Mouse (Mus musculus): ENCODE results near the gene Hunk. TPM values are rescaled to one million over a fixed set of nuclear protein-coding genes. Genes with fewer than 3 reads are reported as not detected.

Hunk gene
- 1 to 10 TPM; 7.2 to 8.4 TPM for total RNA-seq (2021)

DNA sequence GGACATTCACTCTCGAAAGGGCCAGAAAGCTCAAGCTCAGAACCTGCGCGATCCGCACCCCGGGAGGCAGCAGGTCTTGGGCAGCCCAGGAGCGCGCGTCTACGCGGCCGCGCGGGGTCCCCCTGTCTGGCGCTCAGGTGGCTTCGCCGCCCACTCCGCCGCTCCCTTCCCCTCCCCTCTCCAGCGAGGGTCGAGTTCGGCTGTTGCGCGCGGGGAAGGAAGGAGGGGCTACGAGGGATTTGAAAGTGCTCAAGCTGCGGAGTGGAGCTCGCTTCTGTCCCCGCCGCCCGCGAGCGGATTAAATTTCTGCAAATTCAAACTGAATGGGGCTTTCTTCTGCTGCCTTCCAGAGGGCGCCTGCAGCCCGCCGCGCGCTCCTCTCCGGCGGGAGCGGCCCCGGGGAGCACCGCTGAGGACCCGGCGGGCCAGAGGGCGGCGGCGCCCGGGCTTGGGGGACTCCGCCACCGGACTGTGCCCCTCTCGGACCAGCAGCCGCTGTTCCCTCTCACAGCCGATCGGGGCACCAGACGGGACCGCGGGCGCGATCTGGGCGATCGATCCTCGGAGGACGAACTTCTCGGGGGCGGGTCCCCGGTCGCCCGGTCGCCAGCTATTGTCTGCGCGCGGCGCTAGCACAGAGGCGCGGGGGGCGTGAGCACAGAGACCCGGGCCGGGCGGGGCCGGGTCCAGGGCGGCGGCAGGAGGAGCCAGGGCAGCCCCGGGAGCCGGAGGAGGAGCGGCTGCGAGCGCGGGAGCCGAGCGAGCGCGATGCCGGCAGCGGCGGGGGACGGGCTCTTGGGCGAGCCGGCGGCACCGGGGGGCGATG, at the start of gene Hunk:
Gene Hunk (plus strand): TSS at position 326 of the 826 bp plus-strand sequence.
- peak; percentile 74 for DNase-seq

DNA sequence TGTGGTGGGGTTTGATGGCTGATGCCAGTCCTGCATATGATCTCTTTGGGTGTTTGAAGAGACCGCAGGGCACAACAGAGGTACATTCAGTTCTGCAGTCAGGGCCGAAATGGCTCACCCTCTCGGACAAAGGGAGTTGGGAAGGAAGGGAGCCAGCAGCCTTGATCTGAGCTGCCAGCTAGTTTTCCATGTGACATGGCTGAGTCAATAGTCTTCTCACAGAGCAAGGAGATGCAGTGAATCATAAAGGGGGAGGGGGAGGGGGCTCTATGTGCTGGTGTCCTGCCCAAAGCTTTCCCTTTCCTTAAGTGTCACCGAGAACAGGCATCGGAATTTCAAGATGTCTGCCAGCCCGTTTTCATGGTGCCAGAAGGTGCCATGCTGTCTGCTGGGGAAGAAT, 46.8 kb upstream of the Hunk start:
- no peak for DNase-seq

GRCm38 (mm10) chr16:90341086-90341485, 44.7 kb upstream of the Hunk start:
- peak; percentile 20 for DNase-seq

DNA sequence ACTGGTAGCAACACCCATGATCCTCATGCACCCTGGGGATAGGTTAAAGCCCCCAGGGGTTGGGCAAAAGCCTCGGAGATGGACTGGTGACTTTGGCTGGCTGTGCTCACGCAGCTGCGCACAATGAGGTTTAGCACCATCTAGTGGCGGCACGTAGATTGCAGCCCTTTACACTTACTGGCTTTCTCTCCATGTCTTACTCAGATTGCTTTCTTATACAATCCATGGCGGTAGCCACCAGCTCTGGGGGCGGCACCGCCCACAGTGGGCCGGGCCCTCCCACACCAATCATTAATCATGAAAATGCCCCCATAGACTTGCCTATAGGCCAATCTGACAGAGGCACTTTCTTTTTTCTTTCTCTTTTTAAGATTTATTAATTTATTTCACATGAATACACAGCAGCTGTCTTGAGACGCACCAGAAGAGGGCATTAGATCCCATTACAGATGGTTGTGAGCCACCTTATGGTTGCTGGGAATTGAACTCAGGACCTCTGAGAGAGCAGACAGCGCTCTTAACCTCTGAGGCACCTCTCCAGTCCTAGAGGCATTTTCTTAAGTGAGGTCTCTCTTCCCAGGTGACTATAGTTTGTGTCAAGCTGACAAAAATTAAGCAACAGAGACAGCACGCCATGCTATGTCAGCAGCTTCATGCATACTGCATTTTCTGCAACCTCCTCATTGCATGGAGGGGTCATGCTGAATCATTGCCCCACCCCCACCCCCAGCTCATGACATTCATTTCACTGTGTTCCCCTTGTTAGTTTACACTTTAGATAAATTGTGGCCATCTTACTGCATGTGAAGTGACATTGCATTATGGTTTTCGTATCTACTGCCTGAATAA, 35.9 kb upstream of the Hunk start:
- peak; percentile 81 for DNase-seq

GRCm38 (mm10) chr16:90351726-90352125, 34.1 kb upstream of the Hunk start:
- no peak for DNase-seq

DNA sequence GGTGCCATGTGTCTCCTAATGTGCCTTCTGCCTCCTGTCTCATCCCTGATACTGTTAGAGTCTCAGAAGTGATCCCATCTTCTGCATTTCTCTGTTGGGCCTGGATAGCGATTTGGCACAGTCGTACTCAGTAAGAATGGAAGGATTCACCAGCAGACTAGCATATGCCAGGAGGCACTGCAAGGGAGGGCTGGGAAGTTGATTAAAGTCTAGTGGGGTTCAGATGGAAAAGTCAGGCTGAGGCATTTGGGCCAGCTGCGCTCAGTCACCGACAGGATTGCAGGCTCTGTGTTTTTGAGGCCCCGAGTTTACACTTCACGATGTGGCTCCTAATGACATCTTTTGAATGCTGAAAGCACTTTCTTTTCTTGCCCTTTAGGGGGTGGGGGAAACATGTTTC, 33.1 kb upstream of the Hunk start:
- no peak for DNase-seq

DNA sequence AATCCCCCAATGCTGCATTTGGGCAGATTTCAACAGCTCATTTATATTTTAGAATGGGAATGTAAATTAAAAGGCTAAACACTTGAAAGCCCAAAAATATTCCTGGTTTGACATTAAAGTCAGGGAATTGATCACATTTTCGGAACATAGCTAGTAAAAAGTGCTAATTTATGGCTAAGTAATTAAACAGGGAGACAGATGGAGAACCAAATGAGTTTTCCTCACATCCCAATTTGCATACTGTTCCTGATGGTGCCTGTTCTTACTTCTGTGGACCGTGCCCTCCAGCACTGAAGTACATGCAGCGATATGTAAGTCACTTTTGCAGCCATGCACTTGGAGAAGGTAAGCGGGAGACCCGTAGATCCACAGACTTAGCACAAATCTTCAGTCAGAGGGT, 32.7 kb upstream of the Hunk start:
- DNase-seq, result no peak

GRCm38 (mm10) chr16:90359329-90359728, 26.5 kb upstream of the Hunk start:
- no peak for DNase-seq

DNA sequence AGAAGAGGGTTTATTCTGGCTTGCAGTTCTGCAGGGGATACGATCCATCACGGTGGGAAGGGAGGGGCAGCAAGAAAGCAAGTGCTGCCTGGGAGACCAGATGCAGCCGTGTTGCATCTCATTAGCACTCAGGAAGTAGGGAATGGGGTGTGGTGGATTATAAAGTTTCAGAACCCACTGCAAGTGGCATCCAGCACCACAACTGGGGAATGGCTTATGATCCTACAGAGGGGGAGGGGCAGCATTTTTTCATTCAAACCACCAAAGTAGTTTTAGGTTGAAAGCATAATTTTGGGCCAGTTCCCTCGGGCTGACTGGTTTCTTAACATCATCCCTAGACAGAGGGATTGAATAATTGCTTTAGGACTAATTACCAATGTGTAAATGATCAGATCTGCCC, 26.1 kb upstream of the Hunk start:
- DNase-seq, result no peak

DNA sequence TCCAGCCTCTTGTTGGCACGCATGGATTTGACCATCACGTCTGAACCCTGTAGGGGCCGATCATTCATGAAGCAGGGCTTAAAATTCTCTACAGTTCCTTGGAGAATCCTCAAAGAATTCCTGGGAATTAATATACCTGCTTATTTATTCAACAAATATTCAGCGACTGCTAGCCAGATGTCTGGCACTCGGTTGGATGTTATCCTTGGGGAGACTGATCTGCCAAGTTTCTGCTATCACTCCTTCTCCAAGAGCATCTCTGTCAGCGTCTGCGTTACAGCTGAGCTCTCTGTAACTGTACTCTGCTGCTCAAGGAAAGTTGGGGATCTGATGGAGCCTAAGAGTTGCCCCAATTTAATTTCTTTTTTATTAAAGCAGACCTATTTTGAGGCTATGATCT, 25.5 kb upstream of the Hunk start:
- DNase-seq, result no peak

DNA sequence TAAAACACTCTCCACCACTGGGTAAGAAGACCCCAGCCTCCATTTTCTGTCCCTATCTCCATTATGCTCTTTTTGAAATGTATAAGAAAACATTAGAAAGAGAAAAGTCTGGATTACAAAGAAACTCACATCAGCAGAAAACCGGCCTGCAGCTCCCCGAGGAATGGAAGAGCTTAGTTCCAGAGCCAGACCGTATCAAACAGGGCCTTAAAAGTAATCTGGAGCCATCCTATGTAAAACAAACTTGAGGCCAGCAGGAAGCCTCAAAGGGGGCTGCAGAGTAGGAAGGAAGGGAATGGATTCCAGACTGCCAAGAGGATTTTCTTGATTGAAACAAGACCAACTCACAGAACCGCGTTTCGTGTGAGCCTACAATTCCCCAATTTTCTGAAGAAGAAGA, 22.9 kb upstream of the Hunk start:
- no peak for DNase-seq

DNA sequence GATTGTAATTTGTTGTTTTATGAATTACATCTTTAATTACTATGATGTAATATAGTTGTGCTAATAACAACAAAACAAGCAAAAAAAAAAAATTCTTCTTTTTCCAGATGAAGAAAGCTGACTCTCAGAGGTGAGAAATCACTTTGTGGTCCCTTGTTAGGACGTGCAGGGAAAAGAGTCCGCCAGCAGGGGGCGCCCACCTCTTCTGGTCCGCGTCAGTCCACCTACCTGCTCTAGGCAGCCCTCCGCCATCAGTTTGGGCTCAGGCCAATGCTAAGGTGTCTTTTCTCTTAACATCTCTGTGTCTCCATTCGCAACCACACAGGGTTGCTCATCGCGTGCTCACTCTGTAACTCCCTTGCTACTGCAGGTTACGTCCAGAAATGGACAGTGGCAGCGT, 5.9 kb upstream of the Hunk start:
- peak; percentile 86 for DNase-seq

- DNase-seq, result peak; percentile 31
Observed at GRCm38 (mm10) chr16:90381633-90382032, 4.2 kb upstream of the Hunk start.

GRCm38 (mm10) chr16:90382701-90383280, 3.0 kb upstream of the Hunk start:
- no peak for DNase-seq

GRCm38 (mm10) chr16:90384058-90384457, 1.8 kb upstream of the Hunk start:
- DNase-seq, result peak; percentile 21

DNA sequence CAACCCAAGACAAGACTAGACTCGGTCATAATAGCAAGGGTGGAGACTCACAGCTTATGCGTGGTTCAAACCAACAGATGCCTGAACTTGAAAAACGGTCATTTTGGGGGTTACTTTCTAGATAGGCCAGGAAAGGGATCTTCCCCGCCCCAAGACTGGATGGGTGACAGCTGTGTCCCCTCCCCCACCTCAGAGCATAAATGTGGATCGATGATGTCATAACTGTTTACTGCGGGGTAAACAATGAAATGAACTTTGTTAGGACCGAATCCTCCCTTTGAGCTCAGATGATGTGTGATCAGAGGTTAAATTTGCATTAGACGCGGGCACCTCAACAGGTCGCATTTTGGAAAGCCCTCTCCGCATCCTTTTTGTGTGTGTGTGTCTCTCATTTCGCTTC, 967 bp upstream of the Hunk start:
- peak; percentile 33 for DNase-seq

DNA sequence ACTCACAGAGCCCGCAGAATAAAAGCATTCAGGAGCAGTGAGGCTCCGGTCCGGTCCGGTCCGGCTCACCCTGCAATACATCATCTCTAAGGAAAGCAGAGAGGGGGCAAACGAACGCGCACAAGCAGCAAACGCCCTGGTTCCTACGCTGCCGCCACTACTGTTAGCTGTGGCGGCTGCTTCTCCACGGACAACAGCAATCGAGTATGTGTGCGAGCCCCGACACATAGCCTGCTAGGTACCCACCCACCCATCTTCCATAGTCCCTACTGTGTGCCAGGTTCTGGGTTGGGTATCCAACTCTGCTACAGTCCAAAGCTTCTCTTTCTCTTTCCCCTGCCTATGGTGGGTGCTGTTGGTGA, 506 bp upstream of the Hunk start:
- no peak for DNase-seq

DNA sequence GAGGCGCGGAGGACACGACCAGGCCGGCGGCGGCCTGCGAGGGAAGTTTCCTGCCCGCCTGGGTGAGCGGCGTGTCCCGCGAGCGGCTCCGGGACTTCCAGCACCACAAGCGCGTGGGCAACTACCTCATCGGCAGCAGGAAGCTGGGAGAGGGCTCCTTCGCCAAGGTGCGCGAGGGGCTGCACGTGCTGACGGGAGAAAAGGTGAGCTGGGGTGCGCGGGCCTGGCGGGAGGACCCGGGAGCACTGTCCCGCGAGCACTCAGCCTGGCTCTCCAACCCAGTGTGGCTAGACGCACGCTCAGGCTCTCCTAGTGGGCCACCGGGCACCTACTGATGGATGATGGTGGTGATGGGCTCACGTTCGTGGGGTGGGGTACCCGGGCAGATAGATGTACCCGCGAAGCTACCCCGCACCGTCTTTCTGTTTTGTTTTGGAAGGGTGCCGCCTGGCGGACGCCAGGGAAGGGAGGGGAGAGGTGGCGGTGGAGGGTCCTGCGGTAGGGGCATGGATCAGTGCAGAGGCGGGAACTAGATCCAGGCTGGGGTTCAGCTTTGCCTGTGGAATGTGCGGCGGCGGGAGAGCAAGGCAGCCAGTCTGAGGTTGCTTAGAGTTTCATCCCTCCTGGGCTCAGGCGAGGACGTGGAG, 824 bp downstream of the Hunk start:
- DNase-seq, result peak; percentile 58

- peak; percentile 17 for DNase-seq
Observed at GRCm38 (mm10) chr16:90387161-90387671, 1.4 kb downstream of the Hunk start.

GRCm38 (mm10) chr16:90387961-90388360, 2.1 kb downstream of the Hunk start:
- no peak for DNase-seq

DNA sequence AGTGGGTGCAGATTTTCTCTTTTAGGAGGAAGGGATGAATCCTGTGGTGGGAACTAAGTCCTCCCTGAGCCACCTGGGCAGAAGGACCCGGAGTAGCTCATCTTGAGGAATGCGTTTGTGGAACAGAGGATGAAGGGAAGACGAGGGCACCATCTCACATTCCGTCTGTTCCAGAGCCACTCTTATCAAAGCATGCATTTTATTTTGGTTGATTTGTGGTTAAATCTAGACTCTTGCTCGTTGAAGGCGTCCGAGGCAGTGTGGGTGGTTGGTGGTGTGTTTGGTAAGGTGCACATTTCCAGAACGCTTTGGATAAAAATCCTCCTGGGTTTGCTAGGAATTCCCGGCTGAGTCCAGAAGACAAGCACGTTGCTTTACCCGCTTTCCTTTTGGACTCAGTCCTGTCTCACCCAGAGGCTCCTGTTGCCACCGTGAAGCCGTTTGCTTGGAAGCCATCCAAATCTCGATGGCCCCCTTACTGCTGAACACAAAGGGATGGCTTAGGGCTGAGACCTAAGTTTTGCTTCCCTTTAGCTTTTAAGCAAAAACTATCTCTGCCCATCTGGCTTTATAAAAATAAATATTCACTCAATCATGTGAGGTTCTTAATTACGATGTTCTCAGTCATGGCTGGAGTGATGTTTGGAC, 3.4 kb downstream of the Hunk start:
- no peak for DNase-seq

DNA sequence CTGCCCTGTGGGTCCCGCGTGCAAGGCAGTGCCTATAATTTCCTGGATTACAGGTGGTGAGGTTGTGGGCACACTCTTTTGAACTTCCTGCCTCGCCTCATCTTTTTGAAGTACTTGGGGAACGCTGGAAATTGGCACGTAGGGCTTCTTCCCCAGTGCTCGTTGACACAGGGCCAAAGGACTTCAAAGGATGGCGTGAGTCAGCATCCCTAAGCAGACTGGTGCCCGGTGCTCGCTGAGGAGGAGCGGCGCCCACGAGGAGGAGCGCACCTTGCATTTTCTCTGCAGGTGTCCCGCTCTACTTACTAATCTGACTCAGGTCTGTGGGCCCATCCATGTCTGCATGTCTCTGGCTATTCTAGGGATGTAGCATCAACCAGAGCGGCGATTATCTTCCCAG, 4.9 kb downstream of the Hunk start:
- no peak for DNase-seq
